Mouse (Mus musculus): ENCODE results near the gene Fndc5. TPM values are rescaled to one million over a fixed set of nuclear protein-coding genes. Genes with fewer than 3 reads are reported as not detected.
A peak's percentile ranks its signal among the peaks of the same experiment; 100 is the strongest.

Fndc5 gene
- polyA plus RNA-seq (2015; fragmentation: Nextera tagmentation; extraction: Ambion mirVana), result 24.4 and 24.5 TPM in 2 replicates

DNA sequence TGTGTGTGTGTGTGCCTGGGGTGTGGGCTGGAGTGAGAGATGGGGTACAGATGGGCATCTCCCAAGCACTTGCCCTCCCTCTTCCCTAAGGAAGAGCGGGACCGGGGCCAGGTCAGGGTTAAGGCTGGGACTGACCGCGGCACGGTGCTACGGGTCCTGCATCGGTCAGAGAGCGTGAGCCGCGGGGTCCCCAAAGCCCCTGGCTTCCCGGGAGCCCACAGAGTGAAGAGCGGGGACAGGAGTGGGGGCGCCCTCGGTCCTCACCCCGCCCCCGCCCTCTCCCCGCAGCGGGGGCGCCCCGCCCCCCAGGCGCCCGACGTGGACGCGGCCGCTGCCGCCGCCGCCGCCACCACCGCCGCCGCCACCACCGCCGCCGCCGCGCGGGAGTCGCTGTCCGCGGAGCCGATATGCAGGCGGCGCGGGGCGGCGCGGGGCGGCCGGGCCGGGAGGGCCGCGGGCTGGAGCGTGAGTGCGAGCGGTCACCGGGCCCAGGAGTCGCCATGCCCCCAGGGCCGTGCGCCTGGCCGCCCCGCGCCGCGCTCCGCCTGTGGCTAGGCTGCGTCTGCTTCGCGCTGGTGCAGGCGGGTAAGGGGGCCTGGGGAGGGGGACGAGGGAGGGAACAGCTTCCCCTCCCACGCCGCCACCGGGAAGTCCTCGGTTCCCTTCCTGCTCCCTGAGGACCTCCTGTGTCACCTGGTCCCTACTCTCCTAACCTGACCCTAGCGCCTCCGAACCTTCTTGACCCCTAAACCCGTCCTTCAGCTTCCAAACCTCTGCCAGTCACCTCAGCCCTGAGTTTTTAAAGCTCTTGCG lies at the start of gene Fndc5:
Gene Fndc5 (plus strand): TSS at position 421 of the 813 bp plus-strand sequence.
- Histone ChIP-seq H3K27ac (replicated peaks) (peak within 1 kb of the TSS; percentile 59; the same call in 1 of the 2 replicates), H3K4me3 (peak within 1 kb of the TSS; percentile 61), H3K4me1 (replicated peaks) (peaks cover 50% of the 10 kb centered on the region), H3K36me3 (peaks cover 17% of the 10 kb centered on the region; the same call in 1 of the 2 replicates), H3K9ac (peak within 1 kb of the TSS; percentile 91), H3K9me3 (no peaks in the 10 kb centered on the region), H3K4me2 (peak within 1 kb of the TSS; percentile 83), H3K27me3 (peaks cover 5% of the 10 kb centered on the region; the same call in 1 of the 2 replicates)
- peak; percentile 51 for ATAC-seq (ENCODE audit: low read depth)
- WGBS, result under 1% methylated on average over 21 of the region's 80 CpGs

- no peaks in the 10 kb centered on the region for H3K9me3 ChIP-seq
Observed at GRCm38 (mm10) chr4:129087850-129088249, 48.9 kb upstream of the Fndc5 start.

DNA sequence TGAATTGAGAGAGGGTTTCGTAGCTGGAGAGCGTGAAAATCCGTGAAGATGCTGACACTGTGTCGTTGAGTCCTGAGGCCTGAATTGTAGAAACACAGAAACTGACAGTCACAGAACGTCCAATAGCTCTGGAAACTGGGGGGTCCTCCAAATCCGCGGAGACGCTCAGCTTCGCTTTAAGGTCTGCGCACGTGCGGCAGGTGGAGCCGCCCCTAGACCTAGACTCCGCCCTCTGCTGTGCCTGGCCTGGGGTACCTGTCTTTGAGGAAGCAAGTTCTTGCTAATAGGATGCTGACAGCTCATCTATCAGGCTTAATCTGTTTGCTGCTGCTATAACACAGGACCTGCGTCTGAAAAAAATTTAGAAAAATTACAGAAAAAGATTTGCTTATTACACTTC lies 41.5 kb upstream of the Fndc5 start:
- no peaks in the 10 kb centered on the region for H3K9me3 ChIP-seq
- ATAC-seq (ENCODE audit: low read depth), result no peak
- no peak overlapping the region for H3K9ac ChIP-seq
- 34% methylated on average over 15 of the region's 15 CpGs for WGBS
- H3K27me3 ChIP-seq, result no peaks in the 10 kb centered on the region
- no peaks in the 10 kb centered on the region for H3K4me1 ChIP-seq (replicated peaks)
- H3K27ac ChIP-seq (replicated peaks), result no peak overlapping the region
- H3K4me2 ChIP-seq, result no peak overlapping the region
- H3K4me3 ChIP-seq, result no peak overlapping the region
- no peaks in the 10 kb centered on the region for H3K36me3 ChIP-seq

More at GRCm38 (mm10) chr4:129087850-129088249, 48.9 kb upstream of the Fndc5 start:
- 39% methylated on average over 5 of the region's 5 CpGs for WGBS
- Histone ChIP-seq H3K27me3 (no peaks in the 10 kb centered on the region), H3K9ac (no peak overlapping the region), H3K4me3 (no peak overlapping the region), H3K4me2 (no peak overlapping the region), H3K4me1 (replicated peaks) (no peaks in the 10 kb centered on the region; the same call in 1 of the 2 replicates), H3K36me3 (peaks cover 30% of the 10 kb centered on the region), H3K27ac (replicated peaks) (no peak overlapping the region)
- no peak for ATAC-seq (ENCODE audit: low read depth)

DNA sequence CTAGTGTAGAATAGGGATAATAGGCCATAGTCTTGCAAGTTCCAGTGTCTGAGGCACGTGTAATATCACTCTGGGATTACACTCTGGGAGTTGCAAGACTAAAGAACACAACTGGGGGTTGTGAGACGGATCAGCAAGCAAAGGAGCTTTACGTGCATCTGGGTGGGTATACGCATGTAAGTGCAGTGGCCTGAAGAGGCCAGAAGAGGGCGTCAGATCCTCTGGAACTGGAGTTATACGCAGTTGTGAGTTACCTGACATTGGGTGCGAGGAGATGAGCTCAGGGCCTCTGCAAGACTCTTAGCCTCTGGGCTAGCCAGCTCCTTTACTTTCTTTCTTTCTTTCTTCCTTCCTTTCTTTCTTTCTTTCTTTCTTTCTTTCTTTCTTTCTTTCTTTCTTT lies 39.8 kb upstream of the Fndc5 start:
- H3K4me2 ChIP-seq, result no peak overlapping the region
- no peak overlapping the region for H3K4me3 ChIP-seq
- H3K4me1 ChIP-seq (replicated peaks), result no peaks in the 10 kb centered on the region
- H3K36me3 ChIP-seq, result no peaks in the 10 kb centered on the region
- no peaks in the 10 kb centered on the region for H3K9me3 ChIP-seq
- no peaks in the 10 kb centered on the region for H3K27me3 ChIP-seq
- H3K27ac ChIP-seq (replicated peaks), result no peak overlapping the region
- WGBS, result 75% methylated on average over 7 of the region's 7 CpGs
- no peak for ATAC-seq (ENCODE audit: low read depth)
- no peak overlapping the region for H3K9ac ChIP-seq

- no peak for ATAC-seq (ENCODE audit: low read depth)
- Histone ChIP-seq H3K36me3 (no peaks in the 10 kb centered on the region), H3K4me1 (replicated peaks) (peaks cover 7% of the 10 kb centered on the region; the same call in 1 of the 2 replicates), H3K9ac (no peak overlapping the region), H3K4me3 (no peak overlapping the region), H3K9me3 (no peaks in the 10 kb centered on the region), H3K27me3 (peaks cover 47% of the 10 kb centered on the region), H3K27ac (replicated peaks) (no peak overlapping the region), H3K4me2 (no peak overlapping the region)
- WGBS, result 86% methylated on average over 14 of the region's 14 CpGs
Observed at GRCm38 (mm10) chr4:129102133-129102829, 34.5 kb upstream of the Fndc5 start.

DNA sequence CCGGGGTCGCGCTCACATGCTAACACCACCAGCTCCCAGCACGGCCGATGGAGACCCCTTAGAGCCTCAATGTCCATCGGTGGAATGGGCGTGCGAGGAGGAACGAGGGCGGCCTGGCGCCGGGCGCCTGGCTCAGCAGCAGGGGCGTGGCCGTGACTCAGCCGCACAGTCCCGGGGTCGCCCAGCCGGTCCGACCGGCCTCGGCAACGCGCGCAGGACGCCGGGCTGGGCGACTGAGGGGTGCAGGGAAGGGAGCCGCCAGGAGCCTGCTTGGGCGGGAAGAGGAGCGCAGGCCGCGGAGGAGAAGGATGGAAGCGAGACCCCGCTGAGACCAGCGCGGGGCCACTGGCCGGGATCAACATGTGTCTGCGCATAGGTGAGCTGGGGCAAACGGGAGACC lies 31.4 kb upstream of the Fndc5 start, which contains the start of gene Tmem54:
Gene Tmem54 (plus strand): TSS at position 193 of the 400 bp plus-strand sequence.
- peaks cover 7% of the 10 kb centered on the region; the same call in 1 of the 2 replicates for H3K4me1 ChIP-seq (replicated peaks)
- 2% methylated on average over 40 of the region's 40 CpGs for WGBS
- ATAC-seq (ENCODE audit: low read depth), result no peak
- peak within 1 kb of the TSS; percentile 35; the same call in 1 of the 2 replicates for H3K9ac ChIP-seq
- no peaks in the 10 kb centered on the region for H3K36me3 ChIP-seq
- H3K4me2 ChIP-seq, result peak within 1 kb of the TSS; percentile 46
- H3K27me3 ChIP-seq, result peaks cover 57% of the 10 kb centered on the region
- peak within 1 kb of the TSS; percentile 14; the same call in 1 of the 2 replicates for H3K4me3 ChIP-seq
- no peaks in the 10 kb centered on the region for H3K9me3 ChIP-seq
- H3K27ac ChIP-seq (replicated peaks), result no peak within 1 kb of the TSS

DNA sequence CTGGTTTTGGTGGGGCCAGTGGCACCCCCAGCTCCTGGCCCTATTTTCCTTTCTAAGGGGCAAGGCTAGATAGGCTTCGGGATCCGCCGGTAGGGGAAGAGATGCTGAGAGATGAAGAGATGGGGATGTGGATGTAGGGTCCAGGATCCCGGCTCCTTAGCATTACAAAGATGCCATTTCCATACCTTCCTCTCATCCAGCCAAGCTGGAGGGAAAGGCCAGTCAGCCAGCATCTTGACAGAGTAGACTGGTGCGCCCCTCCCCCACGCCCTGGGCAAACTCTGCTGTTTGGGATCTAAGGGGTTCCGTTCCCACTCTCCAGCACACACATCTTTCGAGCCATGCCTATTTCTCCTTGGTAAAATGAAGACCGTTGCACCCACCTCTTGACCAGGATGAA lies 30.7 kb upstream of the Fndc5 start:
- Histone ChIP-seq H3K4me3 (no peak overlapping the region), H3K4me1 (replicated peaks) (peaks cover 7% of the 10 kb centered on the region; the same call in 1 of the 2 replicates), H3K27me3 (peaks cover 57% of the 10 kb centered on the region), H3K9me3 (no peaks in the 10 kb centered on the region), H3K27ac (replicated peaks) (no peak overlapping the region), H3K36me3 (no peaks in the 10 kb centered on the region), H3K9ac (no peak overlapping the region), H3K4me2 (no peak overlapping the region)
- no peak for ATAC-seq (ENCODE audit: low read depth)
- 14% methylated on average over 9 of the region's 9 CpGs for WGBS

- WGBS, result 76% methylated on average over 10 of the region's 10 CpGs
- no peak overlapping the region for H3K9ac ChIP-seq
- no peak for ATAC-seq (ENCODE audit: low read depth)
- no peak overlapping the region for H3K4me2 ChIP-seq
- peaks cover 13% of the 10 kb centered on the region for H3K4me1 ChIP-seq (replicated peaks)
- H3K27ac ChIP-seq (replicated peaks), result no peak overlapping the region
- no peaks in the 10 kb centered on the region for H3K36me3 ChIP-seq
- H3K9me3 ChIP-seq, result no peaks in the 10 kb centered on the region
- H3K27me3 ChIP-seq, result peaks cover 53% of the 10 kb centered on the region
- H3K4me3 ChIP-seq, result no peak overlapping the region
Observed at GRCm38 (mm10) chr4:129107348-129107899, 29.4 kb upstream of the Fndc5 start.

DNA sequence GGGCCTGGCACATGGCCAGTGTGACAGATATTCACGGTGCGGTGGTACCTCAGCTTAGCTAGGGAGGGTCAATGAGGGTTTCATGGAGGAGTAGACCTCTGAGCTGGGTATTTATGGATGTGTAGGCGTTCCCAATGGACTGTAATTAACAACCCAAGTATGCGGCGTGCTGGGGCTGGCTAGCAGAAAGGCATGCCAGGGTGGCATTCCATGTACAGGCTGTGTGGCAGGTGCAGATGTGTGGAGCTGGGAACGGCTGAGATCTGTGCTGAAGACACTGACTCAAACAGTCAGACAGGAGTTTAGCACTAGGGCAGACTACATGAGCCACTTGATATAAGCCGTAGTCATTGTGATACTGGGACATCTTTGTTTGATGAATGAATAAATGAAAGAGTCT lies 28.2 kb upstream of the Fndc5 start:
- Histone ChIP-seq H3K4me1 (replicated peaks) (peaks cover 25% of the 10 kb centered on the region), H3K27me3 (peaks cover 44% of the 10 kb centered on the region), H3K9me3 (no peaks in the 10 kb centered on the region)

GRCm38 (mm10) chr4:129110804-129111203 lies 26.0 kb upstream of the Fndc5 start:
- no peaks in the 10 kb centered on the region for H3K9me3 ChIP-seq
- H3K36me3 ChIP-seq, result no peaks in the 10 kb centered on the region
- H3K4me3 ChIP-seq, result no peak overlapping the region
- no peak overlapping the region for H3K27ac ChIP-seq (replicated peaks)
- H3K4me2 ChIP-seq, result no peak overlapping the region
- ATAC-seq (ENCODE audit: low read depth), result no peak
- H3K9ac ChIP-seq, result no peak overlapping the region
- 92% methylated on average over 6 of the region's 6 CpGs for WGBS
- H3K27me3 ChIP-seq, result peaks cover 22% of the 10 kb centered on the region
- H3K4me1 ChIP-seq (replicated peaks), result peaks cover 37% of the 10 kb centered on the region

More for the DNA sequence above, 28.2 kb upstream of the Fndc5 start:
- Histone ChIP-seq H3K27ac (replicated peaks) (no peak overlapping the region), H3K4me2 (no peak overlapping the region), H3K36me3 (no peaks in the 10 kb centered on the region), H3K9ac (no peak overlapping the region), H3K4me3 (no peak overlapping the region)
- no peak for ATAC-seq (ENCODE audit: low read depth)
- WGBS, result 67% methylated on average over 7 of the region's 7 CpGs

DNA sequence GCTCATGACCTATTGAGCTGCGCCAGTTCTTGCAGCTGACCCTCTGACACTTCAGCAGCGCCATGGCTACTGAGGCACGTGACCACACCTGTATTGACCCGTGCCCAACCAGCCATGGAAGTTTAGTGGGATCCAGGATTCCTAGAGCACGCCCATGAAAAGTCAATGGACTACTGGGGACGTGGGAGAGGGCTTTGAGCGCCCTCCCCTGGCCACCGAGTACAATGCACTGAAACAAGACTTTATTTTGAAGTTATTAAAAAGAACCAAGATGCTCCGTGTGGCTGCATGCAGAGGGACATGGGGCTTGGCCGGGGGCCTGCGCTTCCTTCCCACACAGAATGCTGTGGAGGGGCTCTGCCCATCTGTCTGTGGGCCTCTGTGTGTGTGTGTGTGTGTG lies 25.4 kb upstream of the Fndc5 start:
- peaks cover 17% of the 10 kb centered on the region for H3K27me3 ChIP-seq
- WGBS, result 66% methylated on average over 11 of the region's 11 CpGs
- H3K4me1 ChIP-seq (replicated peaks), result peaks cover 40% of the 10 kb centered on the region
- no peak overlapping the region for H3K9ac ChIP-seq
- H3K4me3 ChIP-seq, result no peak overlapping the region
- ATAC-seq (ENCODE audit: low read depth), result no peak
- H3K4me2 ChIP-seq, result no peak overlapping the region
- no peak overlapping the region for H3K27ac ChIP-seq (replicated peaks)
- H3K9me3 ChIP-seq, result no peaks in the 10 kb centered on the region
- H3K36me3 ChIP-seq, result no peaks in the 10 kb centered on the region
